Mouse (Mus musculus): ENCODE data around the gene Fbxo11. TPM values are rescaled to one million over a fixed set of nuclear protein-coding genes. Genes with fewer than 3 reads are reported as not detected.
"Not testable (repeated sequence)": the region's sequence is repeated elsewhere in the genome, so short reads cannot be mapped to it uniquely, and the experiment has no call there.

Gene Fbxo11
- total and polyA plus RNA-seq, 2 experiments from 2014 or later: 8.7 to 11.4 TPM

GRCm38 (mm10) chr17:88025227-88025626 is 39.9 kb downstream of the Fbxo11 start:
- H3K27ac ChIP-seq (ENCODE audit: low read depth): no peak overlapping the region
- no peaks in the 10 kb centered on the region for H3K27me3 ChIP-seq (ENCODE audit: control insufficient read depth, insufficient read depth, low read length)
- TF ChIP-seq EP300 (IDR thresholded peaks at IDR 0.05; ENCODE audit: low read depth): no peak
- peak; percentile 55 for TF ChIP-seq CTCF (IDR thresholded peaks at IDR 0.05; ENCODE audit: low read depth)
- DNase-seq (ENCODE audit: low spot score) (peak; percentile 72), ATAC-seq (ENCODE audit: insufficient read depth, low read depth) (no peak)
- no peaks in the 10 kb centered on the region for H3K9me3 ChIP-seq (replicated peaks; ENCODE audit: control insufficient read depth, low read length)
- H3K4me2 ChIP-seq (ENCODE audit: low read depth, low read length): no peak overlapping the region
- H3K4me3 ChIP-seq (ENCODE audit: low read depth, low read length): no peak overlapping the region
- H3K36me3 ChIP-seq (replicated peaks; ENCODE audit: control insufficient read depth, insufficient read depth, low read length): no peaks in the 10 kb centered on the region
- no peaks in the 10 kb centered on the region for H3K4me1 ChIP-seq (ENCODE audit: control insufficient read depth, insufficient read depth)
- 36% methylated on average over 4 of the region's 4 CpGs for WGBS
- H3K9ac ChIP-seq (replicated peaks; ENCODE audit: low read depth, low read length): no peak overlapping the region

- Histone ChIP-seq H3K9me3 (replicated peaks; ENCODE audit: control insufficient read depth, low read length) (no peaks in the 10 kb centered on the region), H3K4me1 (ENCODE audit: control insufficient read depth, insufficient read depth) (no peaks in the 10 kb centered on the region), H3K27ac (ENCODE audit: low read depth) (no peak overlapping the region), H3K4me3 (ENCODE audit: low read depth, low read length) (no peak overlapping the region), H3K4me2 (ENCODE audit: low read depth, low read length) (no peak overlapping the region), H3K9ac (replicated peaks; ENCODE audit: low read depth, low read length) (no peak overlapping the region), H3K27me3 (ENCODE audit: control insufficient read depth, insufficient read depth, low read length) (no peaks in the 10 kb centered on the region), H3K36me3 (replicated peaks; ENCODE audit: control insufficient read depth, insufficient read depth, low read length) (no peaks in the 10 kb centered on the region)
- ATAC-seq (ENCODE audit: insufficient read depth, low read depth): no peak
- TF ChIP-seq CTCF (IDR thresholded peaks at IDR 0.05; ENCODE audit: low read depth): no peak
- no peak for TF ChIP-seq EP300 (IDR thresholded peaks at IDR 0.05; ENCODE audit: low read depth)
- WGBS: 87% methylated on average over 1 of the region's 1 CpGs
- no peak for DNase-seq (ENCODE audit: low spot score)
These were observed 41.2 kb downstream of the Fbxo11 start for GRCm38 (mm10) chr17:88023924-88024323.

GRCm38 (mm10) chr17:88016027-88016426 is 49.1 kb downstream of the Fbxo11 start:
- not testable (repeated sequence) for H3K4me2 ChIP-seq (ENCODE audit: low read depth, low read length); H3K9ac ChIP-seq (replicated peaks; ENCODE audit: low read depth, low read length); H3K27me3 ChIP-seq (ENCODE audit: control insufficient read depth, insufficient read depth, low read length); ATAC-seq (ENCODE audit: insufficient read depth, low read depth); H3K4me3 ChIP-seq (ENCODE audit: low read depth, low read length); DNase-seq (ENCODE audit: low spot score); H3K4me1 ChIP-seq (ENCODE audit: control insufficient read depth, insufficient read depth); H3K9me3 ChIP-seq (replicated peaks; ENCODE audit: control insufficient read depth, low read length); H3K27ac ChIP-seq (ENCODE audit: low read depth)
- 84% methylated on average over 8 of the region's 8 CpGs for WGBS
- peaks cover 40% of the 10 kb centered on the region for H3K36me3 ChIP-seq (replicated peaks; ENCODE audit: control insufficient read depth, insufficient read depth, low read length)

GRCm38 (mm10) chr17:88014456-88014855 is 50.6 kb downstream of the Fbxo11 start:
- Histone ChIP-seq H3K9ac (replicated peaks; ENCODE audit: low read depth, low read length) (no peak overlapping the region), H3K4me2 (ENCODE audit: low read depth, low read length) (no peak overlapping the region), H3K9me3 (replicated peaks; ENCODE audit: control insufficient read depth, low read length) (no peaks in the 10 kb centered on the region), H3K36me3 (replicated peaks; ENCODE audit: control insufficient read depth, insufficient read depth, low read length) (peaks cover 52% of the 10 kb centered on the region), H3K4me3 (ENCODE audit: low read depth, low read length) (no peak overlapping the region), H3K4me1 (ENCODE audit: control insufficient read depth, insufficient read depth) (no peaks in the 10 kb centered on the region), H3K27me3 (ENCODE audit: control insufficient read depth, insufficient read depth, low read length) (no peaks in the 10 kb centered on the region), H3K27ac (ENCODE audit: low read depth) (no peak overlapping the region)
- ATAC-seq (ENCODE audit: insufficient read depth, low read depth) (no peak), DNase-seq (ENCODE audit: low spot score) (no peak)
- TF ChIP-seq EP300 (IDR thresholded peaks at IDR 0.05; ENCODE audit: low read depth) (no peak), CTCF (IDR thresholded peaks at IDR 0.05; ENCODE audit: low read depth) (no peak)
- WGBS: 71% methylated on average over 1 of the region's 1 CpGs

GRCm38 (mm10) chr17:88006956-88007355 is 58.1 kb downstream of the Fbxo11 start:
- no peak for TF ChIP-seq EP300 (IDR thresholded peaks at IDR 0.05; ENCODE audit: low read depth)
- no peak for TF ChIP-seq CTCF (IDR thresholded peaks at IDR 0.05; ENCODE audit: low read depth)
- no peak overlapping the region for H3K4me2 ChIP-seq (ENCODE audit: low read depth, low read length)
- no peak for DNase-seq (ENCODE audit: low spot score)
- no peaks in the 10 kb centered on the region for H3K9me3 ChIP-seq (replicated peaks; ENCODE audit: control insufficient read depth, low read length)
- no peak overlapping the region for H3K4me3 ChIP-seq (ENCODE audit: low read depth, low read length)
- ATAC-seq (ENCODE audit: insufficient read depth, low read depth): no peak
- H3K27me3 ChIP-seq (ENCODE audit: control insufficient read depth, insufficient read depth, low read length): no peaks in the 10 kb centered on the region
- peaks cover 68% of the 10 kb centered on the region for H3K36me3 ChIP-seq (replicated peaks; ENCODE audit: control insufficient read depth, insufficient read depth, low read length)
- no peaks in the 10 kb centered on the region for H3K4me1 ChIP-seq (ENCODE audit: control insufficient read depth, insufficient read depth)
- H3K9ac ChIP-seq (replicated peaks; ENCODE audit: low read depth, low read length): no peak overlapping the region
- H3K27ac ChIP-seq (ENCODE audit: low read depth): no peak overlapping the region
- WGBS: 83% methylated on average over 8 of the region's 8 CpGs

- WGBS: 93% methylated on average over 1 of the region's 1 CpGs
- Histone ChIP-seq H3K4me2 (ENCODE audit: low read depth, low read length) (no peak overlapping the region), H3K4me1 (ENCODE audit: control insufficient read depth, insufficient read depth) (no peaks in the 10 kb centered on the region), H3K9me3 (replicated peaks; ENCODE audit: control insufficient read depth, low read length) (no peaks in the 10 kb centered on the region), H3K27me3 (ENCODE audit: control insufficient read depth, insufficient read depth, low read length) (no peaks in the 10 kb centered on the region), H3K9ac (replicated peaks; ENCODE audit: low read depth, low read length) (no peak overlapping the region), H3K27ac (ENCODE audit: low read depth) (0 out of 2 replicates have a peak overlapping the region, but pooled peaks have one; percentile 2), H3K4me3 (ENCODE audit: low read depth, low read length) (no peak overlapping the region), H3K36me3 (replicated peaks; ENCODE audit: control insufficient read depth, insufficient read depth, low read length) (peaks cover 70% of the 10 kb centered on the region)
- no peak for TF ChIP-seq EP300 (IDR thresholded peaks at IDR 0.05; ENCODE audit: low read depth)
- TF ChIP-seq CTCF (IDR thresholded peaks at IDR 0.05; ENCODE audit: low read depth): no peak
- DNase-seq (ENCODE audit: low spot score) (peak; percentile 24), ATAC-seq (ENCODE audit: insufficient read depth, low read depth) (peak; percentile 68; the same call in 1 of the 2 replicates)
These were observed 60.2 kb downstream of the Fbxo11 start for GRCm38 (mm10) chr17:88004892-88005291.
